Mouse (Mus musculus) left cerebral cortex, adult 8-10 months (tissue): Measurements from ENCODE around the gene Ltb. TPM values are rescaled to one million over a fixed set of nuclear protein-coding genes. Genes with fewer than 3 reads are reported as not detected.

Experiments used
- DNase-seq, 2 experiments: peaks; one replicate each; pipeline ENCODE4 v3.0.0; 2022; ENCODE audit warnings: low spot score in 2 of 2
- microRNA-seq, 2 experiments: library from miRNA; unstranded; fragments of <30 nt; microRNA quantifications; one replicate each; pipeline ENCODE4 v1.2.0; 2022
- total RNA-seq, 4 experiments: library from RNA; stranded (reverse); gene quantifications; 2 replicates each; pipeline ENCODE4 v1.2.4; 2022

Ltb gene
- total RNA-seq, 4 experiments from 2014 or later = 1.0 to 1.6 (median 1.2) TPM; not detected in 1

DNA sequence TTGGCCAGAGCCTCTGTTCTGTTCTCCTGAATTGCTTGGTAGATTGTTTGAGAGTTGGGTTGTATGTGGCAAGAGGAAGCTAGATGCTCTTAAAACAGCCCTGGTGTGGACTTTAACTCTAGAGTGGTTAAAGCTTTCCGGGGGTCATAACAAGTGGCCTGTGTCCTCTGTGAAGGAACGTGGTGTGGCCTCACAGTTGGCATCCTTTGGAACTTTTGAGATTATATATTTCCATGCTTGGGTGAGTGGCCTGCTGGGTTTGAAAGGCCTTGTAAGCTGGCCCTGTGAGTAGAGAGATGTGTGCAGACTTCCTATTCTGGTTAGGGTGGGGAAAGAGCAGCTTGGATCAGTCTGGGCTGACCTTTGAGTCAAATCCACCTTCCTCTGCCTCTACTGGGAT, 50.8 kb downstream of the Ltb start:
- no peak for DNase-seq

Small RNA genes lying within 50 kb of the gene (microRNA-seq; reads per million reads assigned to microRNA genes)
- gene Mir6973a (0 reads per million in 2 experiments), gene Mir6974 (0.21 to 0.22 reads per million in 2 experiments), gene Mir6975 (0.21 to 0.22 reads per million in 2 experiments)

Other genes starting within 250 kb of the Ltb start
- gene Hspa1b, start 235.2 kb upstream of the Ltb start, total RNA-seq = 10 to 100 TPM in 2 of 4 experiments, 1 to 10 TPM in 2; 6.9 to 13.1 (median 10.4) TPM
- not detected for gene Gm20481, start 224.5 kb upstream of the Ltb start, total RNA-seq
- 10 to 100 TPM; 11.9 to 17.5 (median 13.7) TPM for gene Hspa1a, start 222.3 kb upstream of the Ltb start, total RNA-seq
- gene Hspa1l, start 221.7 kb upstream of the Ltb start, total RNA-seq = under 1 TPM; 0.24 to 0.72 (median 0.58) TPM
- 10 to 100 TPM; 14.1 to 22.5 (median 17.3) TPM for gene Lsm2, start 212.6 kb upstream of the Ltb start, total RNA-seq
- 10 to 100 TPM; 43.5 to 53.0 (median 48.2) TPM for gene Vars, start 193.5 kb upstream of the Ltb start, total RNA-seq
- gene Vwa7, start 177.9 kb upstream of the Ltb start, total RNA-seq = 1 to 10 TPM in 3 of 4 experiments, under 1 TPM in 1; 0.95 to 1.5 (median 1.3) TPM
- under 1 TPM in 2 of 4 experiments, not detected in 2; 0.59 to 0.67 TPM for gene Sapcd1, start 166.4 kb upstream of the Ltb start, total RNA-seq
- 1 to 10 TPM in 1 of 4 experiments, under 1 TPM in 2, not detected in 1; 0.34 to 1.2 (median 0.78) TPM for gene Msh5, start 147.7 kb upstream of the Ltb start, total RNA-seq
- gene Clic1, start 144.5 kb upstream of the Ltb start, total RNA-seq = 10 to 100 TPM; 10.2 to 18.3 (median 11.8) TPM
- 10 to 100 TPM; 13.1 to 20.2 (median 14.8) TPM for gene Ddah2, start 135.4 kb upstream of the Ltb start, total RNA-seq
- gene Ly6g6c, start 129.1 kb upstream of the Ltb start, total RNA-seq = not detected
- gene Mpig6b, start 128.3 kb upstream of the Ltb start, total RNA-seq = under 1 TPM in 1 of 4 experiments, not detected in 3; 0.15 TPM
- 1 to 10 TPM; 3.7 to 4.9 (median 4.0) TPM for gene Ly6g6e, start 117.5 kb upstream of the Ltb start, total RNA-seq
- 1 to 10 TPM in 3 of 4 experiments, under 1 TPM in 1; 0.70 to 1.8 (median 1.3) TPM for gene Ly6g6d, start 116.4 kb upstream of the Ltb start, total RNA-seq
- gene Ly6g6f, start 108.8 kb upstream of the Ltb start, total RNA-seq = under 1 TPM in 2 of 4 experiments, not detected in 2; 0.50 to 0.54 TPM
- gene Abhd16a, start 105.2 kb upstream of the Ltb start, total RNA-seq = 100 to 1,000 TPM; 117 to 125 (median 121) TPM
- not detected for gene Ly6g5c, start 86.2 kb upstream of the Ltb start, total RNA-seq
- under 1 TPM; 0.32 to 1.00 (median 0.46) TPM for gene Ly6g5b, start 79.0 kb upstream of the Ltb start, total RNA-seq
- 10 to 100 TPM; 19.7 to 24.5 (median 22.8) TPM for gene Gpank1, start 73.0 kb upstream of the Ltb start, total RNA-seq
- 100 to 1,000 TPM; 188 to 228 (median 194) TPM for gene Csnk2b, start 72.4 kb upstream of the Ltb start, total RNA-seq
- 10 to 100 TPM; 25.6 to 34.3 (median 30.1) TPM for gene D17H6S53E, start 68.1 kb upstream of the Ltb start, total RNA-seq
- not detected for gene Apom, start 62.4 kb upstream of the Ltb start, total RNA-seq
- gene Bag6, start 59.3 kb upstream of the Ltb start, total RNA-seq = 100 to 1,000 TPM; 263 to 306 (median 290) TPM
- 100 to 1,000 TPM; 272 to 295 (median 280) TPM for gene Prrc2a, start 29.5 kb upstream of the Ltb start, total RNA-seq
- gene Aif1, start 18.4 kb upstream of the Ltb start, total RNA-seq = 10 to 100 TPM; 11.2 to 30.3 (median 17.4) TPM
- gene Lst1, start 6.0 kb upstream of the Ltb start, total RNA-seq = 10 to 100 TPM in 1 of 4 experiments, 1 to 10 TPM in 3; 6.5 to 10.1 (median 7.9) TPM
- under 1 TPM in 1 of 4 experiments, not detected in 3; 0.39 TPM for gene Tnf, start 7.6 kb downstream of the Ltb start, total RNA-seq
- 1 to 10 TPM in 1 of 4 experiments, under 1 TPM in 3; 0.28 to 1.2 (median 0.58) TPM for gene Lta, start 10.9 kb downstream of the Ltb start, total RNA-seq
- not detected for gene Gm16181, start 26.4 kb downstream of the Ltb start, total RNA-seq
- gene Atp6v1g2, start 39.2 kb downstream of the Ltb start, total RNA-seq = 100 to 1,000 TPM; 552 to 589 (median 575) TPM
- 10 to 100 TPM; 14.1 to 18.8 (median 17.1) TPM for gene Nfkbil1, start 41.4 kb downstream of the Ltb start, total RNA-seq
- 100 to 1,000 TPM; 175 to 212 (median 200) TPM for gene Ddx39b, start 47.3 kb downstream of the Ltb start, total RNA-seq
- gene H2-D1, start 68.3 kb downstream of the Ltb start, total RNA-seq = 10 to 100 TPM; 29.5 to 72.8 (median 47.5) TPM
- gene H2-Q1, start 126.0 kb downstream of the Ltb start, total RNA-seq = 1 to 10 TPM in 3 of 4 experiments, under 1 TPM in 1; 0.67 to 2.3 (median 1.4) TPM
- 1 to 10 TPM in 2 of 4 experiments, under 1 TPM in 2; 0.34 to 1.3 (median 0.94) TPM for gene H2-Q2, start 147.8 kb downstream of the Ltb start, total RNA-seq
- 1 to 10 TPM; 2.5 to 7.0 (median 4.7) TPM for gene H2-Q4, start 185.2 kb downstream of the Ltb start, total RNA-seq
- gene H2-Q6, start 230.4 kb downstream of the Ltb start, total RNA-seq = 1 to 10 TPM in 1 of 4 experiments, under 1 TPM in 3; 0.38 to 1.5 (median 0.86) TPM
- 1 to 10 TPM in 2 of 4 experiments, under 1 TPM in 2; 0.59 to 2.3 (median 1.1) TPM for gene H2-Q7, start 244.7 kb downstream of the Ltb start, total RNA-seq